Mouse (Mus musculus) testis, postnatal 10 days (tissue): Measurements from ENCODE around the gene Rnf114.
A peak's percentile ranks its signal among the peaks of the same experiment; 100 is the strongest.

Source experiments
- DNase-seq: peaks from one replicate; pipeline ENCODE4 v3.0.0; 2021; ENCODE audit warnings: low spot score

Rnf114 gene

GRCm38 (mm10) chr2:167503896-167504349 lies 11.5 kb downstream of the Rnf114 start:
- DNase-seq, result peak; percentile 77

- DNase-seq, result no peak
These were observed 12.7 kb downstream of the Rnf114 start for GRCm38 (mm10) chr2:167505127-167505526.

GRCm38 (mm10) chr2:167506546-167507260 lies 14.3 kb downstream of the Rnf114 start:
- DNase-seq, result no peak

- DNase-seq, result no peak
These were observed 15.4 kb downstream of the Rnf114 start for GRCm38 (mm10) chr2:167507719-167508385.

GRCm38 (mm10) chr2:167508569-167508968 lies 16.1 kb downstream of the Rnf114 start:
- no peak for DNase-seq

GRCm38 (mm10) chr2:167510485-167510884 lies 18.0 kb downstream of the Rnf114 start:
- DNase-seq, result no peak

- no peak for DNase-seq
These were observed 19.9 kb downstream of the Rnf114 start for GRCm38 (mm10) chr2:167512365-167512764.

GRCm38 (mm10) chr2:167512970-167513369 lies 20.5 kb downstream of the Rnf114 start:
- no peak for DNase-seq

GRCm38 (mm10) chr2:167514641-167515040 lies 22.2 kb downstream of the Rnf114 start:
- no peak for DNase-seq

GRCm38 (mm10) chr2:167515688-167516087 lies 23.2 kb downstream of the Rnf114 start:
- no peak for DNase-seq

GRCm38 (mm10) chr2:167519606-167520252 lies 27.3 kb downstream of the Rnf114 start:
- DNase-seq, result no peak

- DNase-seq, result no peak
These were observed 35.8 kb downstream of the Rnf114 start for GRCm38 (mm10) chr2:167528278-167528677.

GRCm38 (mm10) chr2:167529935-167530513 lies 37.6 kb downstream of the Rnf114 start:
- DNase-seq, result no peak

- no peak for DNase-seq
These were observed 38.1 kb downstream of the Rnf114 start for GRCm38 (mm10) chr2:167530536-167530935.

GRCm38 (mm10) chr2:167532131-167532530 lies 39.7 kb downstream of the Rnf114 start:
- peak; percentile 78 for DNase-seq

GRCm38 (mm10) chr2:167533880-167534279 lies 41.4 kb downstream of the Rnf114 start:
- DNase-seq, result no peak

GRCm38 (mm10) chr2:167536320-167536945 lies 44.0 kb downstream of the Rnf114 start:
- DNase-seq, result no peak

GRCm38 (mm10) chr2:167537476-167538297 lies 45.2 kb downstream of the Rnf114 start, which contains the start of gene Snai1:
Gene Snai1 (plus strand): TSS chr2:167538195.
- peak; percentile 95 for DNase-seq

GRCm38 (mm10) chr2:167538671-167539306 lies 46.3 kb downstream of the Rnf114 start:
- no peak for DNase-seq
